Mouse (Mus musculus): ENCODE data around the gene Tmem41b.

GRCm38 (mm10) chr7:109928365-109928764 is 58.4 kb downstream of the Tmem41b start:
- TF ChIP-seq CTCF (IDR thresholded peaks at IDR 0.05; ENCODE audit: extremely low read depth, insufficient read length, insufficient replicate concordance, low read depth, low read length) = no peak
- no peak for TF ChIP-seq POLR2A (IDR thresholded peaks at IDR 0.05; ENCODE audit: low read depth, low read length)

Data from small intestine, adult 2 months (tissue).